Mouse (Mus musculus): ENCODE results near the gene Npas3. TPM values are rescaled to one million over a fixed set of nuclear protein-coding genes. Genes with fewer than 3 reads are reported as not detected.
A peak's percentile ranks its signal among the peaks of the same experiment; 100 is the strongest.

The Npas3 gene
- 24.9 and 26.2 TPM in 2 replicates for polyA plus RNA-seq (2016; fragmentation: Nextera tagmentation; extraction: Ambion mirVana)

GRCm38 (mm10) chr12:53248101-53248727 lies at the start of gene Npas3:
Gene Npas3, plus strand, starts transcription at chr12:53248677.
- Histone ChIP-seq H3K27me3 (peaks cover 3% of the 10 kb centered on the region), H3K4me3 (peak within 1 kb of the TSS; percentile 88), H3K4me1 (peaks cover 34% of the 10 kb centered on the region), H3K9ac (peak within 1 kb of the TSS; percentile 92), H3K9me3 (replicated peaks) (no peaks in the 10 kb centered on the region), H3K4me2 (replicated peaks) (peak within 1 kb of the TSS; percentile 75), H3K27ac (peak within 1 kb of the TSS; percentile 96), H3K36me3 (no peaks in the 10 kb centered on the region)
- ATAC-seq (ENCODE audit: low FRiP score) = peak; percentile 83
- WGBS = under 1% methylated on average over 52 of the region's 62 CpGs

GRCm38 (mm10) chr12:53217141-53217540 lies 31.3 kb upstream of the Npas3 start:
- no peak overlapping the region for H3K4me2 ChIP-seq (replicated peaks)
- H3K36me3 ChIP-seq = no peaks in the 10 kb centered on the region
- H3K27me3 ChIP-seq = no peaks in the 10 kb centered on the region
- H3K9ac ChIP-seq = no peak overlapping the region
- no peak overlapping the region for H3K27ac ChIP-seq
- 93% methylated on average over 15 of the region's 15 CpGs for WGBS
- H3K9me3 ChIP-seq (replicated peaks) = no peaks in the 10 kb centered on the region
- no peak for ATAC-seq (ENCODE audit: low FRiP score)
- no peak overlapping the region for H3K4me3 ChIP-seq
- H3K4me1 ChIP-seq = no peaks in the 10 kb centered on the region

GRCm38 (mm10) chr12:53222742-53223141 lies 25.7 kb upstream of the Npas3 start:
- WGBS = 69% methylated on average over 4 of the region's 4 CpGs
- Histone ChIP-seq H3K27me3 (no peaks in the 10 kb centered on the region), H3K27ac (no peak overlapping the region), H3K4me2 (replicated peaks) (no peak overlapping the region), H3K9me3 (replicated peaks) (no peaks in the 10 kb centered on the region), H3K4me3 (no peak overlapping the region), H3K36me3 (no peaks in the 10 kb centered on the region), H3K4me1 (no peaks in the 10 kb centered on the region), H3K9ac (no peak overlapping the region)
- no peak for ATAC-seq (ENCODE audit: low FRiP score)

GRCm38 (mm10) chr12:53227356-53227755 lies 21.1 kb upstream of the Npas3 start:
- H3K4me2 ChIP-seq (replicated peaks) = no peak overlapping the region
- H3K36me3 ChIP-seq = no peaks in the 10 kb centered on the region
- no peak overlapping the region for H3K27ac ChIP-seq
- no peak overlapping the region for H3K9ac ChIP-seq
- H3K9me3 ChIP-seq (replicated peaks) = no peaks in the 10 kb centered on the region
- H3K27me3 ChIP-seq = no peaks in the 10 kb centered on the region
- no peak overlapping the region for H3K4me3 ChIP-seq
- no peak for ATAC-seq (ENCODE audit: low FRiP score)
- H3K4me1 ChIP-seq = no peaks in the 10 kb centered on the region
- 70% methylated on average over 4 of the region's 4 CpGs for WGBS

GRCm38 (mm10) chr12:53229419-53229818 lies 19.1 kb upstream of the Npas3 start:
- Histone ChIP-seq H3K36me3 (no peaks in the 10 kb centered on the region), H3K4me3 (no peak overlapping the region), H3K27me3 (no peaks in the 10 kb centered on the region), H3K27ac (no peak overlapping the region), H3K4me1 (no peaks in the 10 kb centered on the region), H3K4me2 (replicated peaks) (no peak overlapping the region), H3K9me3 (replicated peaks) (no peaks in the 10 kb centered on the region), H3K9ac (no peak overlapping the region)
- WGBS = 85% methylated on average over 2 of the region's 2 CpGs
- no peak for ATAC-seq (ENCODE audit: low FRiP score)

- no peaks in the 10 kb centered on the region for H3K9me3 ChIP-seq (replicated peaks)
- peaks cover 3% of the 10 kb centered on the region for H3K27me3 ChIP-seq
- peaks cover 27% of the 10 kb centered on the region for H3K4me1 ChIP-seq
- H3K4me2 ChIP-seq (replicated peaks) = peak overlapping the region; percentile 75
- H3K9ac ChIP-seq = peak overlapping the region; percentile 92
- 0 out of 2 replicates have a peak overlapping the region, but pooled peaks have one; percentile 96 for H3K27ac ChIP-seq
- WGBS = 1% methylated on average over 12 of the region's 12 CpGs
- no peak for ATAC-seq (ENCODE audit: low FRiP score)
- peak overlapping the region; percentile 88 for H3K4me3 ChIP-seq
- no peaks in the 10 kb centered on the region for H3K36me3 ChIP-seq
These were observed 2.3 kb upstream of the Npas3 start for GRCm38 (mm10) chr12:53246181-53246580.

- Histone ChIP-seq H3K9me3 (replicated peaks) (no peaks in the 10 kb centered on the region), H3K27me3 (peaks cover 3% of the 10 kb centered on the region), H3K9ac (peak overlapping the region; percentile 92), H3K4me1 (peaks cover 34% of the 10 kb centered on the region), H3K4me3 (peak overlapping the region; percentile 88), H3K27ac (peak overlapping the region; percentile 96), H3K36me3 (no peaks in the 10 kb centered on the region), H3K4me2 (replicated peaks) (peak overlapping the region; percentile 75)
- ATAC-seq (ENCODE audit: low FRiP score) = peak; percentile 55
- WGBS = 1% methylated on average over 28 of the region's 28 CpGs
These were observed 1.6 kb upstream of the Npas3 start for GRCm38 (mm10) chr12:53246581-53247490.

GRCm38 (mm10) chr12:53247491-53248035 lies 914 bp upstream of the Npas3 start:
- peak; percentile 29 for ATAC-seq (ENCODE audit: low FRiP score)
- under 1% methylated on average over 25 of the region's 25 CpGs for WGBS
- Histone ChIP-seq H3K9ac (peak overlapping the region; percentile 92), H3K27me3 (peaks cover 3% of the 10 kb centered on the region), H3K9me3 (replicated peaks) (no peaks in the 10 kb centered on the region), H3K4me3 (peak overlapping the region; percentile 88), H3K4me2 (replicated peaks) (peak overlapping the region; percentile 75), H3K27ac (peak overlapping the region; percentile 96), H3K4me1 (peaks cover 34% of the 10 kb centered on the region), H3K36me3 (no peaks in the 10 kb centered on the region)

GRCm38 (mm10) chr12:53248796-53249195 lies 319 bp downstream of the Npas3 start:
- Histone ChIP-seq H3K27me3 (peaks cover 3% of the 10 kb centered on the region), H3K4me2 (replicated peaks) (peak overlapping the region; percentile 75), H3K4me1 (peaks cover 34% of the 10 kb centered on the region), H3K4me3 (peak overlapping the region; percentile 88), H3K9me3 (replicated peaks) (no peaks in the 10 kb centered on the region), H3K9ac (peak overlapping the region; percentile 92), H3K36me3 (no peaks in the 10 kb centered on the region), H3K27ac (peak overlapping the region; percentile 96)
- no peak for ATAC-seq (ENCODE audit: low FRiP score)
- under 1% methylated on average over 15 of the region's 15 CpGs for WGBS

GRCm38 (mm10) chr12:53251701-53252181 lies 3.3 kb downstream of the Npas3 start:
- ATAC-seq (ENCODE audit: low FRiP score) = peak; percentile 15; the same call in 1 of the 2 replicates
- Histone ChIP-seq H3K4me1 (peaks cover 35% of the 10 kb centered on the region), H3K9me3 (replicated peaks) (no peaks in the 10 kb centered on the region), H3K27me3 (no peaks in the 10 kb centered on the region; the same call in 1 of the 2 replicates), H3K27ac (peak overlapping the region; percentile 100), H3K4me3 (peak overlapping the region; percentile 84), H3K9ac (peak overlapping the region; percentile 98), H3K36me3 (no peaks in the 10 kb centered on the region), H3K4me2 (replicated peaks) (peak overlapping the region; percentile 75)
- under 1% methylated on average over 11 of the region's 11 CpGs for WGBS

- peaks cover 31% of the 10 kb centered on the region for H3K4me1 ChIP-seq
These were observed 3.7 kb downstream of the Npas3 start for GRCm38 (mm10) chr12:53252213-53252571.

More at GRCm38 (mm10) chr12:53252213-53252571, 3.7 kb downstream of the Npas3 start:
- H3K36me3 ChIP-seq = no peaks in the 10 kb centered on the region
- H3K27ac ChIP-seq = peak overlapping the region; percentile 100
- H3K9me3 ChIP-seq (replicated peaks) = no peaks in the 10 kb centered on the region
- H3K9ac ChIP-seq = peak overlapping the region; percentile 98
- peak overlapping the region; percentile 75 for H3K4me2 ChIP-seq (replicated peaks)
- under 1% methylated on average over 20 of the region's 23 CpGs for WGBS
- peak; percentile 45 for ATAC-seq (ENCODE audit: low FRiP score)
- H3K27me3 ChIP-seq = no peaks in the 10 kb centered on the region; the same call in 1 of the 2 replicates
- peak overlapping the region; percentile 84 for H3K4me3 ChIP-seq

Data from hindbrain, embryonic 12.5 days (tissue).